Mouse (Mus musculus): Measurements from ENCODE around the gene Lbx1.

The Lbx1 gene

GRCm38 (mm10) chr19:45233496-45234127 lies 2.0 kb downstream of the Lbx1 start:
- no peak for DNase-seq

- no peak for DNase-seq
Observed at GRCm38 (mm10) chr19:45232443-45233410, 2.9 kb downstream of the Lbx1 start.

- no peak for DNase-seq
Observed at GRCm38 (mm10) chr19:45232036-45232410, 3.6 kb downstream of the Lbx1 start.

- no peak for DNase-seq
Observed at GRCm38 (mm10) chr19:45231383-45232035, 4.1 kb downstream of the Lbx1 start.

- no peak for DNase-seq
Observed at GRCm38 (mm10) chr19:45230848-45231382, 4.7 kb downstream of the Lbx1 start.

- DNase-seq = no peak
Observed at GRCm38 (mm10) chr19:45230201-45230611, 5.4 kb downstream of the Lbx1 start.

GRCm38 (mm10) chr19:45229378-45230135 lies 6.1 kb downstream of the Lbx1 start:
- DNase-seq = no peak

- no peak for DNase-seq
Observed at GRCm38 (mm10) chr19:45228781-45229180, 6.8 kb downstream of the Lbx1 start.

GRCm38 (mm10) chr19:45228097-45228496 lies 7.5 kb downstream of the Lbx1 start:
- DNase-seq = no peak

- DNase-seq = no peak
Observed at GRCm38 (mm10) chr19:45227671-45228070, 7.9 kb downstream of the Lbx1 start.

- no peak for DNase-seq
Observed at GRCm38 (mm10) chr19:45227049-45227448, 8.6 kb downstream of the Lbx1 start.

- no peak for DNase-seq
Observed at GRCm38 (mm10) chr19:45226246-45226645, 9.4 kb downstream of the Lbx1 start.

GRCm38 (mm10) chr19:45225130-45225529 lies 10.5 kb downstream of the Lbx1 start:
- DNase-seq = no peak

GRCm38 (mm10) chr19:45224286-45224559 lies 11.4 kb downstream of the Lbx1 start:
- DNase-seq = no peak

GRCm38 (mm10) chr19:45223413-45224285 lies 12.0 kb downstream of the Lbx1 start:
- no peak for DNase-seq

- no peak for DNase-seq
Observed at GRCm38 (mm10) chr19:45222141-45222782, 13.3 kb downstream of the Lbx1 start.

GRCm38 (mm10) chr19:45221458-45221783 lies 14.2 kb downstream of the Lbx1 start:
- no peak for DNase-seq

- peak; percentile 33 to 41 for DNase-seq
Observed at GRCm38 (mm10) chr19:45220593-45221457, 14.8 kb downstream of the Lbx1 start.

- DNase-seq = no peak
Observed at GRCm38 (mm10) chr19:45216240-45216639, 19.4 kb downstream of the Lbx1 start.

GRCm38 (mm10) chr19:45215431-45215830 lies 20.2 kb downstream of the Lbx1 start:
- DNase-seq = no peak

Data from thymus, adult 18-20 months (tissue).